Mouse (Mus musculus) forebrain, embryonic 13.5 days (tissue): ENCODE measurements at regions not wholly inside any gene's neighbourhood (a gene's known extent, or its start where the extent isn't known, plus 50 kb on each side); places are given as distances from the start of the nearest gene placed in this dataset.

Experiments used
- ATAC-seq: fragments of 200-750 bp; cut with Nextera tagmentation; 2 replicates; pipeline ENCODE4 v1.8.0; 2017
- H3K27ac ChIP-seq: fragments of 300-500 bp; sonication (generic); 2 replicates; pipeline ENCODE4 v1.5.1; 2015; ENCODE audit warnings: inconsistent platforms, mild to moderate bottlenecking, moderate library complexity
- H3K27me3 ChIP-seq: fragments of 300-500 bp; sonication (generic); 2 replicates; pipeline ENCODE4 v1.6.1; 2015; ENCODE audit warnings: mild to moderate bottlenecking, inconsistent platforms
- H3K36me3 ChIP-seq: fragments of 300-500 bp; sonication (generic); 2 replicates; pipeline ENCODE4 v1.6.1; 2015; ENCODE audit warnings: mild to moderate bottlenecking, inconsistent platforms; ENCODE audit not compliant: poor library complexity, severe bottlenecking
- H3K4me1 ChIP-seq: fragments of 300-500 bp; sonication (generic); 2 replicates; pipeline ENCODE4 v1.6.1; 2015; ENCODE audit warnings: inconsistent platforms
- H3K4me2 ChIP-seq: fragments of 300-500 bp; sonication (generic); 2 replicates; pipeline ENCODE4 v1.6.1; 2015; ENCODE audit warnings: inconsistent platforms, mild to moderate bottlenecking, moderate library complexity
- H3K4me3 ChIP-seq: fragments of 300-500 bp; sonication (generic); 2 replicates; pipeline ENCODE4 v1.5.1; 2015; ENCODE audit warnings: mild to moderate bottlenecking, inconsistent platforms
- H3K9ac ChIP-seq: fragments of 300-500 bp; sonication (generic); 2 replicates; pipeline ENCODE4 v1.6.1; 2015; ENCODE audit warnings: mild to moderate bottlenecking, inconsistent platforms
- H3K9me3 ChIP-seq: fragments of 300-500 bp; sonication (generic); replicated peaks from 2 replicates; pipeline ENCODE4 v1.6.1; 2016; ENCODE audit warnings: inconsistent platforms
- WGBS: fragments of 180-500 bp; shearing (Covaris S2); methylation state at CpG from one replicate; pipeline ENCODE4 v1.1.7; 2015; 5-methylcytosine and 5-hydroxymethylcytosine counted together

DNA sequence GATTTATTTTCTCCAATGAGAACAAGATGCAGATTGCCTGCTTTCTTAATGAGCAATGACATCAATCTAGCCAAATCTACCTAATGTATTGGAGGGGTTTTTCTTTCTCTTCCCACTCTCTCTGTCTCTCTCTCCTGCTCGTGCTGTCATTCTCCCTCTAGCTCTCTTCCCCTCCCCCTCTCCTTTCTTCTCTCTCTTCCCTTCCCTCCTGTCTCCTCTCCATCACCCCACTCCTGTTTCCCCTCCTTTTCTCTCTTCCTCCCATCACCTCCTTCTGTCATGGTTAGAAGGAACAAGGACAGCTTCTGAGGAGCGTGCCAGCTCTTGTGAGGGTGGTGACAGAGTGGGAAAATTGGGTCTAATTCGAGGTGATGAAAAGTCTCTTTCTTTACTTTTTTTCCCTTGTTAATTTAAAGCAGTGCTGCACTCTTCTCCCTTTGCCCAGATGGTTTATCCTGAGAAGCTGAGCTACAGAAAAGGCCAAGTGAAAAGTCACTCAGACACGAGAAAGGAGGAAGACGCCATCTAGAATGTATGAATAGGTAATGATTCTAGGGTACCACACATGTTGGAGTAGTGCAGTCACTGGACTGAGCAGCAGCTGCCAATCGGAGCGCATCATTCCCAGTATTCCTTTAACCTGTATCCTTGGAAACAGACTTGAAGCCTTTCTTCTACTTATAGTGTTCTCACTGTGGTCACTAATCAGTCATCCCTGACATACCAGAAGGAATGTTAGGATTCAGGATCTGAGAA lies 163.2 kb upstream of the Fam92a start:
- Histone ChIP-seq H3K9me3 (no peaks in the 10 kb centered on the region), H3K4me3 (no peak overlapping the region), H3K36me3 (no peaks in the 10 kb centered on the region), H3K4me1 (peaks cover 13% of the 10 kb centered on the region), H3K4me2 (peak overlapping the region; percentile 29; the same call in 1 of the 2 replicates), H3K27me3 (no peaks in the 10 kb centered on the region), H3K27ac (peak overlapping the region; percentile 76), H3K9ac (no peak overlapping the region)
- WGBS, result 63% methylated on average over 7 of the region's 7 CpGs
- ATAC-seq, result peak; percentile 86

DNA sequence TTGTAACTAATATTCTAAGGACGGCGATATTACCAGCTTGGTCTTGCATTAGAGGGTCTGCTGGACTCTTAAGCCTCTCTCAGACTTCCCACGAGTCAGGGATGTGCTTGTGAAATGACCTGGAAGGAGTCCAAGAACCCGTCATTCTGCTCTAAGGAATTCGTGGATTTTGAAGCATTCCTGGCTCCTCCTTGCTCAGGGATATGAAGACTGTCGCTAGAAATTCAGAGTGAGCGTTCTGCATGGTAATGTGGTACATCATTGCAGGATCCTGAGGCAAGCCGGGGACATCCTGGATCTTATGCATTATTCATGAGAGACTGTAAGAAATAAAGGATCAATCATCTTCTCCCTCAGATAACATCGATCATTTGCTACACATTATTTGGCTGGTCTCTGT lies 162.6 kb upstream of the Fam92a start:
- no peak overlapping the region for H3K4me3 ChIP-seq

DNA sequence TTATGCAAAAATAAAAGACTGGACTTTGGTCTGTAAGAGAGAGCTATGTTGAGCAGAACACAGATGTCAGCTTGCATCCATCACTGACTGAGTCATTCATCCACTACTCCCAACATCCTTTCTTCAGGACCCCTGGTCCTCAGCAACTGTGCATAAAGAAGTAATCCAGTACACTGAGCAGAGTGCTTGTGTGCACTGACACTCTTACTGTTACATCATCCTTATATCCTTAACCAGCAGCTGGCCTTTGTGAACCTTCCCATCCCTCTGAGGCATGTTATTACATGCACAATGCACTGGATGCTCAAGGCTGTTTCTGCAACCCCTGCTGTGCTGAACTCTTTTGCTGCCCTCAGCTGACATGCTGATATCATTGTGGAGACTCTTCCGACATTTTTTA lies 144.2 kb upstream of the Fam92a start:
- H3K27ac ChIP-seq, result no peak overlapping the region
- no peaks in the 10 kb centered on the region for H3K4me1 ChIP-seq
- H3K9me3 ChIP-seq, result no peaks in the 10 kb centered on the region
- WGBS, result 73% methylated on average over 1 of the region's 1 CpGs
- no peaks in the 10 kb centered on the region for H3K36me3 ChIP-seq
- H3K27me3 ChIP-seq, result no peaks in the 10 kb centered on the region
- no peak overlapping the region for H3K9ac ChIP-seq
- no peak overlapping the region for H3K4me2 ChIP-seq
- no peak for ATAC-seq
- H3K4me3 ChIP-seq, result no peak overlapping the region

More for the DNA sequence above, 162.6 kb upstream of the Fam92a start:
- WGBS, result 47% methylated on average over 9 of the region's 9 CpGs
- no peaks in the 10 kb centered on the region for H3K36me3 ChIP-seq
- peak overlapping the region; percentile 29; the same call in 1 of the 2 replicates for H3K4me2 ChIP-seq
- ATAC-seq, result peak; percentile 89
- H3K4me1 ChIP-seq, result peaks cover 13% of the 10 kb centered on the region
- H3K9me3 ChIP-seq, result no peaks in the 10 kb centered on the region
- H3K27ac ChIP-seq, result peak overlapping the region; percentile 76
- H3K27me3 ChIP-seq, result no peaks in the 10 kb centered on the region
- no peak overlapping the region for H3K9ac ChIP-seq

DNA sequence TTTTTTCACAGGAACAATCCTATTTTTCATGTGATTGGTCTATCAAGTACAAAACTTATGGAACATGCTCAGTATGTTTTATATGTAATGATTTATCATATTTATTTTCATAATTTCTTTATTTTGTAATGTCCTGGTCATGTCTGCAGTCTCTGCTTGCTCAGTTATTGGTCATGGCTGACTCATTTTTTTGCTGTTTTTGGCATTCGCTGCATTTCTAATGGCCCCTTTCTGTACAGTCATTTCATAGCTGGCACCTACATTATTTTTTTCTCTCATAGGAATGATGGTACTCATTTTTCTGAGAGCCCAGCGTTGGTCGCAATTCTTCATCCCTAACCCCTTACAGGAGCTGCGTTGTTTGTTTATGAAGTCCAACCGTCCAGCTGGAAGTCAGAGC lies 136.5 kb upstream of the Fam92a start:
- Histone ChIP-seq H3K4me2 (no peak overlapping the region), H3K4me1 (peaks cover 20% of the 10 kb centered on the region), H3K4me3 (no peak overlapping the region), H3K9me3 (no peaks in the 10 kb centered on the region), H3K9ac (no peak overlapping the region), H3K36me3 (no peaks in the 10 kb centered on the region), H3K27me3 (no peaks in the 10 kb centered on the region), H3K27ac (no peak overlapping the region; the same call in 1 of the 2 replicates)
- WGBS, result 94% methylated on average over 5 of the region's 5 CpGs
- no peak for ATAC-seq

DNA sequence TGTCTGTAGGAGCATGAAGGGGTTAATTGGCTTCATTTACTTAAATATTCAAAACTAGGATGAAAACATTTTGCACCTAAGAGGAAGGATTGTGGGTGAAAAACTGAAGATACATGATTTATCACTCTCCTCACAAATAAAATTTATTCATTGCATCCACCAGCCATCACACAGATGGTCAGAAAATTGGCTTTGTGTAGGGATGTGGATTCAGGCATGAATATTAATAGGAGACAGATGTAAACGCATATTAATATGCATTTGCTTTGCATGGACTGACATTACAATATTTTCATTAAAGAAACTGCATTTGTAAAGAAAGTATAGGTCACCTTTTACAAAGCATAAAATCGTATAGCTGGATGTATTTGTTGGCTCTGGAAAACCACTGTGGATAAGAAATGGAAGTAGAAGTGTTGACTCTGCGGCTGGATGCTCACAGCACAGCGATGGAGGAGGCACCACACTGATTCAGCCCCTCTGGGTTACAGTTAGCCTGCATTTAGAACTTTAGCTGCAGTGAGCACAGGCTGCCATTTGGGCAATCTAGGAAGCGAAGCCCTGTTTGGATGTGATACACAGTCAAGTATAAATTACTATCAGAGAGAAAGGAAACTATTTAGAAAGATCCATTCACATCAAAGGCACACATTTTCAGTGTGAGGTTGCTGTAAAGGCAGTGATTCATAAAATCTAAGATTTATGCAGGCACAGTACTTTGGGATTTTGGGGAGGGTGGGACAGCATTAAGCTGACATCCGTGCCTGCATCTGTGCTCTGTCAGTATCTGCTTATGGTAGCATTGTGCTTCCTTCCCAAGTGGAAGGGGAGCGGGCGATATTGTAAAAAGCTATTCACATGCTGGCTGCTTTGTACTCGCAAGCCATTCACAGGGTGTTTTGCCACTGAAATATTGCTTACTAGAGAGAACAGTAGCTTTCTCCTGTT lies 135.1 kb upstream of the Fam92a start:
- 45% methylated on average over 9 of the region's 9 CpGs for WGBS
- Histone ChIP-seq H3K4me3 (no peak overlapping the region), H3K4me1 (peaks cover 20% of the 10 kb centered on the region), H3K27me3 (no peaks in the 10 kb centered on the region), H3K9ac (peak overlapping the region; percentile 16; the same call in 1 of the 2 replicates), H3K9me3 (no peaks in the 10 kb centered on the region), H3K4me2 (peak overlapping the region; percentile 5; the same call in 1 of the 2 replicates), H3K27ac (peak overlapping the region; percentile 84), H3K36me3 (no peaks in the 10 kb centered on the region)
- peak; percentile 86 for ATAC-seq

DNA sequence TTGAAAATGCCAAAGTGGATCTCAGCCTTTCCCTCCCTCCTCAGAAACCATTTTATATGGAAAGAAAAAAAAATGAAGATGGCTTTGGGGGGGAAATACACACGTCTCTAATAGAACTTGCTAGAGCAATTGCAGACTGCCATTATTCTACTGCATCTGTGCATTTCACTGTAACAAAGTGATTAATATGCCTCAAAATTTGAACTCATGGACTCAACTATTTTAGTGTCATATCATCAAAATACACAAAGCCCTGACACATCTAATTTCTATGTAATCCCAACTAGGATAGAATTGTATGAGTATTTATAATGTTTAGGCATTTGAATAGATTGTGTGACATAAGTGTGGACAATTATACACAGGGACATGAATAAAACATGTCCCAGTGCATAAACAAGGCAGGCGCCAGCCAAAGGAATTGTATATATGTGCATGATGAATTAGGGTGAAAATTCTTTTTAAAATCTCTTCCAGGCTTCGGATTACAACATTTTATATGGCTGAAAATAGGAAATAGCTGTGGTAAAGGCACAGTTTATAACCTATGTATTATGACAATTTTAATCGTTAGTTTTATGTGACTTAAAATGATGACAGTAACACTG lies 115.4 kb upstream of the Fam92a start:
- H3K27me3 ChIP-seq, result no peaks in the 10 kb centered on the region
- no peak overlapping the region for H3K4me3 ChIP-seq
- H3K27ac ChIP-seq, result 0 out of 2 replicates have a peak overlapping the region, but pooled peaks have one; percentile 12
- no peak overlapping the region for H3K9ac ChIP-seq
- H3K4me2 ChIP-seq, result no peak overlapping the region
- ATAC-seq, result peak; percentile 88
- H3K9me3 ChIP-seq, result peaks cover 6% of the 10 kb centered on the region; the same call in 1 of the 2 replicates
- no peaks in the 10 kb centered on the region for H3K36me3 ChIP-seq
- peaks cover 8% of the 10 kb centered on the region for H3K4me1 ChIP-seq
- 44% methylated on average over 4 of the region's 4 CpGs for WGBS

DNA sequence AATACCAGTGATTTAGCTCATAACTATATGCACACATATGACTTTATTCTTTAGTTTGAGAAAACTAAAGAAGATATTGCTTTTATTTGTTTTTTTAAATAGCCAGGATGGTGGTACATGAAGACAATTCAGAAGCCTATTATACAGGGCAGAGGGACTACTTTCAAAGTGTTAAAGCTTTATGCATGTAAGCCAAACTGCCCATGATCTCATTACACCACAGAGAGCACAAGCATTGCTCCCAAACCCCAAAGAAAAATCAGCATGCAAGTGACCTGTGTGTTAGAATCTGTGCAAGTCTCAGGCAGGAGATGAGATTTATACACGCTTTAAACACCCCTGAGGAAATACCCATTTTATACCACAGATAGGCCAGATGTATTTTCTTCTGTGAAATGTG lies 114.6 kb upstream of the Fam92a start:
- WGBS, result 72% methylated on average over 1 of the region's 1 CpGs
- H3K4me1 ChIP-seq, result peaks cover 8% of the 10 kb centered on the region
- H3K9ac ChIP-seq, result no peak overlapping the region
- H3K9me3 ChIP-seq, result peaks cover 6% of the 10 kb centered on the region; the same call in 1 of the 2 replicates
- no peak overlapping the region for H3K4me2 ChIP-seq
- H3K36me3 ChIP-seq, result no peaks in the 10 kb centered on the region
- no peaks in the 10 kb centered on the region for H3K27me3 ChIP-seq
- H3K27ac ChIP-seq, result peak overlapping the region; percentile 53
- peak; percentile 39 for ATAC-seq
- H3K4me3 ChIP-seq, result no peak overlapping the region

DNA sequence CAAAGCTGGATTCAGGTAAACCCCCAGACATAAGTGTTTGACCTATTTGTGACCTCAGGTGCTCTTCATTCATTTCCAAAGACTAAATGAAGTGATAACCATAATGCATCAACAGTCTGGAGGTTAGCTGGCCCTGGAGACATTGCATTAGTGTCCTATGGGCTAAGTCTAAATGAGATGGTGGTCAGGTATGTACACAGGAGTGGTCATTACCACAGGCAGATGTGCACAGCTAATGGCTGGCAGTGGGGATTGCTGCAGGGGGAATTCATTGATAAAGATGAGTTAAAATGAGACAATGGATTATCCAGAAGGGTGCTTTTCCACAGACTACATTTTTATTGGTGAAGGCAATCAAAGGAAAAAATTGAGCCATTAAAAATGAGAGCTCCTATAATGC lies 114.2 kb upstream of the Fam92a start:
- peaks cover 8% of the 10 kb centered on the region for H3K4me1 ChIP-seq
- H3K4me2 ChIP-seq, result no peak overlapping the region
- peaks cover 6% of the 10 kb centered on the region; the same call in 1 of the 2 replicates for H3K9me3 ChIP-seq
- no peak for ATAC-seq
- H3K9ac ChIP-seq, result no peak overlapping the region
- no peak overlapping the region for H3K4me3 ChIP-seq
- no peaks in the 10 kb centered on the region for H3K36me3 ChIP-seq
- H3K27me3 ChIP-seq, result no peaks in the 10 kb centered on the region
- 0 out of 2 replicates have a peak overlapping the region, but pooled peaks have one; percentile 15 for H3K27ac ChIP-seq

DNA sequence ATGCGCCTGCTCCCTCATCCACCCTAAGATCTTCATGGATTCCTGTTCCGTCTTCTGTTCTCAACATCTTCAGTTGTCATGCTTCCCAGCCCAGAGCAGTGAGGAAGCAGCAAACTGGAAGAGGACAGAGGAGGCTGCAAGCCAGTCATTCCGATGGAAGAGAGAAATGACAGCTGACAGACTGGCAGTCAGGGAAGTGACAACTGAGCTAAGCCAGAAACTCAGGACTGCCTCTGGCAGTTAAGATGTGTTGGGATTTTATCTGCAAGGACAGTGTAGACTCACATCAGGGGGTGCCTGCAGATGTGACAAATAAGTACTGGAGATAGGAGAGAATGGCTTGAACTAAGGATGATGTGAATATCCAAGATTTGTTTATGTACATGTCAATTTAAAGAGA lies 106.1 kb upstream of the Fam92a start:
- Histone ChIP-seq H3K4me3 (no peak overlapping the region), H3K27me3 (no peaks in the 10 kb centered on the region), H3K27ac (no peak overlapping the region), H3K9me3 (no peaks in the 10 kb centered on the region), H3K4me1 (peaks cover 5% of the 10 kb centered on the region; the same call in 1 of the 2 replicates), H3K36me3 (no peaks in the 10 kb centered on the region), H3K4me2 (no peak overlapping the region), H3K9ac (no peak overlapping the region)
- no peak for ATAC-seq
- WGBS, result 84% methylated on average over 3 of the region's 3 CpGs

DNA sequence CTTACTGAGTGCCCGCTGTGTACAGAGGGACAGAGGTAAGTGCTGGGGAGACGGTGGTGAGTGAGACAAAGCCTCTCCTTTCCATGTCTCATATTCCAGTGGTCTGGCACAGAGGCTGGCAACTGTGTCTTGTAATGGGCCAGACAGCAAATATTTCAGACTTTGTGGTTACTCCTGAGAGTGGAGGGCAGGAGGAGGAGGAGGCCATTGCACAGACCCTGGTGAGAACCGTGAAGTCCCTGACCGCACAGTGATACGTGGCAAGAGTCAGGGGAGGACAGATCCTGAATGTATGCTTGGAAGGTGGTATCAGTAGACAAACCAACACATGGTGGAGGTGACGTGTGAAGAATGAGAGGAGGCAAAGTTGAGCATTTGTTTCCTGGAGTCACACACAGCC lies 101.6 kb upstream of the Fam92a start:
- H3K4me1 ChIP-seq, result peaks cover 15% of the 10 kb centered on the region
- H3K9me3 ChIP-seq, result no peaks in the 10 kb centered on the region
- H3K36me3 ChIP-seq, result no peaks in the 10 kb centered on the region
- H3K4me2 ChIP-seq, result no peak overlapping the region
- ATAC-seq, result no peak; the same call in 1 of the 2 replicates
- H3K27ac ChIP-seq, result no peak overlapping the region
- 70% methylated on average over 6 of the region's 6 CpGs for WGBS
- H3K4me3 ChIP-seq, result no peak overlapping the region
- no peaks in the 10 kb centered on the region for H3K27me3 ChIP-seq
- H3K9ac ChIP-seq, result no peak overlapping the region

DNA sequence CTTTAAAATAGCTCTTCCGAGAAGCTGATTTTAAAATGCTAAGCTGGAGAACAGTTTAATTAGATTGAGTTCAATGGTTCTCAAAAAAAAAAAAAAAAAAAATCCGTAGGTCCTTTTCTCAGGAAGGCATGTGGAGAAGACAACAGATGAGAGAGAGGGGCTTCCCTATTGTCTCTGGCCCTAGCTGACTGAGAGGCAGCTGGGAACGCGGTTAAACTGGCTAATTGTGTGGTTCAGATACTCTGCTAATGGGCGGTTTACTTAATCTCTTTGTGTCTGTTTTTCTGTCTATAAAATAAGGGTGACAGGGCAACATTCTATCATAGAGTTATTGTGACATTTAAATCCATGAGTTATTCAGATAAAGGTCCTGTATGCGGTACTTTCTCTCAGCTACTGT lies 101.1 kb upstream of the Fam92a start:
- Histone ChIP-seq H3K9me3 (no peaks in the 10 kb centered on the region), H3K27me3 (no peaks in the 10 kb centered on the region), H3K27ac (no peak overlapping the region), H3K4me2 (no peak overlapping the region), H3K4me3 (no peak overlapping the region), H3K36me3 (no peaks in the 10 kb centered on the region), H3K9ac (no peak overlapping the region), H3K4me1 (peaks cover 15% of the 10 kb centered on the region)
- peak; percentile 76; the same call in 1 of the 2 replicates for ATAC-seq
- 10% methylated on average over 6 of the region's 6 CpGs for WGBS

DNA sequence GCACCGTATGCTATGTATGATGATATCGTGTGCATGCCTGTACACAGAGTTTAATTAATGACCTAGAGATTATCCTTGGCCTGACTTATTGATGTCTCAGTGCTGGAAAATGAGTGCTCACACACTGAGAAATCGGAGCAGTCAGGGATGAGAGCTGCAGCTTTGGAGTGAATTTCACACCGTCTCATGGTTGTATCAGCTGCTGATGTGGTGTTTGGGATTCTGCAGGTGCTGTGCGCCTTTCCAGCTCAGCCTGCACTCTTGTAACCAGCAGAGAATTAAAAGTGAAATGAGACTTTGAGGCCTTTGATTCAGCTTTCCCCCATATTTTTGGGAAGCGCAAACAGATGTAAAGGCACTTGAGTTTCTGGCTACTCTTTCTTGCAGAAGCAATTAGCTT lies 100.6 kb upstream of the Fam92a start:
- no peaks in the 10 kb centered on the region for H3K27me3 ChIP-seq
- ATAC-seq, result no peak
- H3K4me1 ChIP-seq, result peaks cover 15% of the 10 kb centered on the region
- H3K9me3 ChIP-seq, result no peaks in the 10 kb centered on the region
- H3K4me2 ChIP-seq, result no peak overlapping the region
- no peaks in the 10 kb centered on the region for H3K36me3 ChIP-seq
- no peak overlapping the region for H3K9ac ChIP-seq
- no peak overlapping the region for H3K27ac ChIP-seq
- no peak overlapping the region for H3K4me3 ChIP-seq
- WGBS, result 60% methylated on average over 6 of the region's 6 CpGs
